Mouse (Mus musculus) left cerebral cortex, adult 18-20 months (tissue): ENCODE results near the gene Tmem175. TPM values are rescaled to one million over a fixed set of nuclear protein-coding genes. Genes with fewer than 3 reads are reported as not detected.
"Not testable (repeated sequence)": the region's sequence is repeated elsewhere in the genome, so short reads cannot be mapped to it uniquely, and the experiment has no call there.

Source experiments
- DNase-seq, 2 experiments: peaks; one replicate each; pipeline ENCODE4 v3.0.0; 2021 to 2022; ENCODE audit warnings: low spot score in 2 of 2, mixed read lengths in 1 of 2
- long read RNA-seq, 2 experiments: library from polyadenylated mRNA; stranded (forward); transcript quantifications; one replicate each; pipeline ENCODE4 v2.0.0; 2021
- total RNA-seq, 2 experiments: library from RNA; stranded (reverse); gene quantifications; 2 replicates each; pipeline ENCODE4 v1.2.3; 2021

Tmem175 gene
- 10 to 100 TPM; 33.7 to 43.5 TPM for total RNA-seq
- long read RNA-seq, experiment 1, transcript Tmem175-201 (11 exons, 3,956 nt), result major isoform, 26 of 69 reads
- long read RNA-seq, experiment 1, transcript Tmem175-203 (11 exons, 1,811 nt), result minor isoform, 6 of 69 reads
- long read RNA-seq, experiment 1, partial matches to known transcripts, result 17 of 69 reads
- long read RNA-seq, experiment 1, other reads (novel, unspliced or antisense), result 20 of 69 reads
- long read RNA-seq, experiment 2, transcript Tmem175-201 (11 exons, 3,956 nt), result major isoform, 21 of 52 reads
- long read RNA-seq, experiment 2, partial matches to known transcripts, result 10 of 52 reads
- long read RNA-seq, experiment 2, other reads (novel, unspliced or antisense), result 17 of 52 reads

DNA sequence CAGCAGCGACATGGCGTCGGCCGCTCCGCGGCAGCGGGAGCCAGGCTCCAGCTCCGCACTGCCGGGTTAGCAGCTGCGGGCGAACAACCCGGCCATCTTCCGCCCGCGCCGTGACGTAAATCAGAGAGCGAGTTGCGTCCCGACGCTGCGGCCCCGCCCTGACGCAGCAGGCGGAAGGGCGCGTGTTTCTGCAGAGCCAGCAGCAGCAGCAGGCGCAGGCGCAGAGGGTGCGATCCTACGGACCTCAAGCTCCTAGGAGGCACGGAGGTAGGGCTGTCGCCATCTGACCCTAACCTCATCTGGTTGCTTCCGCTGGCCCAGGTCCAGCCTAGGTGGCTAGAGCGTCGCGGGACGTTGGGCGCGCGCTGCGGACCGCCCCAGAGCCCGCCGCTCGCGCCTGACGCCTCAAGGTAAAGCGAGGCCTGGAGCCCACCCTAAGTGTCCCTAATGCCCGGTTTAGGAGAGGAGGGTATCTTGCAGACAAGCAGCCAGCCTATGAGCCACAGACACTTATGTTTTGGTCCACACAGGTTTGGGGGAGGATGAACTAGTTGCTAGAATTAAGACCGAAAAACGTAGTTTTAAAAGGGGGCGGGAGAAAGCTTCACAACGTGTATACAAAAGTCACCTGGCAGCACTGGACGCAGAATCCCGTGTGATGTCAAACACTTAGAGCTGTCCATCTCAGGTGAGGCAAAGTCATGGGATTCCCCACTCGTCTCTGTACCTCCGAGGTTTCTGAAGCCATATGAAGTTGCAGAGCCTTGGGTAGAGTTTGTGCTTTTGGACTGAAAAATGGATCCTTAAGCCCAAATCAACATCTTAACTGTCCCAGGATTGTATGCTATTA lies at the start of gene Tmem175, which contains the start of gene Gak:
TSS of gene Tmem175 (plus strand) at position 137 of the 850 bp plus-strand sequence.
TSS of gene Gak (minus strand) at position 122 of the 850 bp plus-strand sequence.
- DNase-seq, result peak; percentile 92 to 96

- DNase-seq, result peak; percentile 62 to 77
Observed at GRCm38 (mm10) chr5:108581361-108581891, 48.1 kb upstream of the Tmem175 start.

DNA sequence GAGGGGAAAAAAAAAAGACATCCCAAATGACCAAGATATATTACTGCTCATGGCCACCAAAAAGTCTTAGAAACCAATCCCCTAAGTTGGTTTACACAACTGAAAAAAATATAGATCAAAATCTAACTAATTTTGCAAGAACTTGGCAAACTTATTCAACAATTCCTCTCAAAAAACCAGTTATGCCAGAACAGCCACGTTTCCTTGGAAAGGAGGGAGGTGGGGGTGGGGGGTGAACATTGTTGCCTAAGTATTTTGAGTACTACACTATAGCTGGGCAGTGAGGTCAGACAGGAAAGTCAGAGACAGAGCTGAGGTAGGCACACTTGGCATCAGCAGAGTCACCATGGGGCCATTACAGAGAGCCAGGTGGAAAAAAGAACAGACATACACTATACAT lies 29.6 kb upstream of the Tmem175 start:
- DNase-seq, result no peak

DNA sequence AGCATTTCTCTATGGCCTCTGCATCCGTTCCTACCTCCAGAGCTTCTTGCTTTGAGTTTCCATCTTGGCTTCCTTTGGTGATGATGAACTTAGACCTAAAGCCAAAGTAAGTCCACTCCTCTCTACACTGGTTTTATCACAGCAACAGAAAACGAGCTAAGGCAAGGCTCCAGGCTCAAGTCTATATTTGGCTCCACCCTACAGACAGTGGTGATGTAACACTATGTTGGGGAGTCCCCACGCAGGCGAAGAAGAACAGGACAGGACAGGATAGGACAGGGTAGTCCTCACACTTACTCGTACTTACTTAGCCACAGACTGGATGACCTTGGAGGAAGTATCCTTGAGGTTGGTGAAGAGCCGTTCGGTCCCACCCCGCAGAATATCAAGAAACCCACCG lies 27.0 kb upstream of the Tmem175 start:
- peak; percentile 22 to 42 for DNase-seq

GRCm38 (mm10) chr5:108610426-108610825 lies 19.1 kb upstream of the Tmem175 start:
- no peak for DNase-seq

- no peak for DNase-seq
Observed at GRCm38 (mm10) chr5:108621870-108622269, 7.7 kb upstream of the Tmem175 start.

DNA sequence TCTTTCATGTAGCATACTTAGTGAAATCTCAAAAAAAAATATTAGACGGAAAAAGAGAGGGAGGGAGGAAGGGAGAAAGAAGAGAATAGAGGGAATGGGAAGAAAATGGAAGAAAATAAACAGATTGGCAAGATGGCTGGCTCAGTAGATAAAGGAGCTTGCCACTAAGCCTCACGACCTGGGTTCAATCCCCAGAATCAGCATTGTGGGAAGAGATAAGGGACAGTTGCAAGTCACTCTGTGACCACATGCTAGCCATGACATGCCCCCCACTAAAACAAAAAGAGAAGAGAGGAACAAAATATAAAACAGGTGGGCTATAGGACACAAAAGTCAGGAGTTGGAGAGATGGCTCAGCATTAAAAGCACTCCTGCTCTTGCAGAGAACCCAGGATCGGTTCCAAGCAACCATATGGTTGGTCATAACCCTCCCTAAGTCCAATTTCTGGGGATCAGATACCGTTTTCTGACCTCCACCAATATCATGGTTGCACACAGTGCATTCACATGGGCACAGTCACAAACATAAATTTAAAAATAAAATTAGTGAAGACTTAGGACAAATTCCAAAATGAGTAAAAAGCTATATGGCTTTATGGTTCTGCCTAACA lies 3.4 kb upstream of the Tmem175 start:
- no peak for DNase-seq

- DNase-seq, result no peak
Observed at GRCm38 (mm10) chr5:108628891-108629633, 508 bp upstream of the Tmem175 start.

DNA sequence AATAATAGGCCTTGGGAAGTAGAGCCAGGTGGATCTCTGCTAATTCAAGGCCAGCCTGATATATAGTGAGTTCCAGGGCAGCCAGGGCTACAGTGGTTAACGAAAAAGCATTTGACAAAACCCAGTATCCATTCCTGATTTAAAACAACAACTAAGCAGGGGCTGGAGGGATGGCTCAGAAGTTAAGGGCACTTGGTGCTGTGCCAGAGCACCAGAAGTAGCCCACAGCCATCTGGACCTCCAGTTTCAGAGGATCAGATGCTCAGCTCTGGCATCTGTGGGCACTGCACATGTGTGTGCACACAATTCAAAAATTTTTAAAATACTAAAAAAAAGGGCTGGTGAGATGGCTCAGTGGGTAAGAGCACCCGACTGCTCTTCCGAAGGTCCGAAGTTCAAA lies 4.1 kb downstream of the Tmem175 start:
- no peak for DNase-seq

DNA sequence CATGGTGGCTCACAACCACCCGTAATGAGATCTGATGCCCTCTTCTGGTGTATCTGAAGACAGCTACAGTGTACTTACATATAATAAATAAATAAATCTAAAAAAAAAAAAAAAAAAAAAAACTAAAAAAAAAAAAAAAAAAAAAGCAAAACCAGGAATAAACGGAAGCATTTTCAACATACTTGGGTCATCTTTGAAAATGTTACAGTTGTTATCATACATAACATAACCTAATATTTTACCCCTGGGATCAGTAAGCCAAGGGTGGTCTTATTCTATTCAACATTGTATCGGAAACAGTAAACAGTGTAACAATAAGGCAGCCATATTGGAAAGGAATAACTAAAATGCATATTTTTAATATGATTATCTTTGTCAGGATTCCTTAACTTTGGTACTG lies 4.5 kb downstream of the Tmem175 start:
- not testable (repeated sequence) for DNase-seq

- no peak for DNase-seq
Observed at GRCm38 (mm10) chr5:108636172-108636571, 6.6 kb downstream of the Tmem175 start.

DNA sequence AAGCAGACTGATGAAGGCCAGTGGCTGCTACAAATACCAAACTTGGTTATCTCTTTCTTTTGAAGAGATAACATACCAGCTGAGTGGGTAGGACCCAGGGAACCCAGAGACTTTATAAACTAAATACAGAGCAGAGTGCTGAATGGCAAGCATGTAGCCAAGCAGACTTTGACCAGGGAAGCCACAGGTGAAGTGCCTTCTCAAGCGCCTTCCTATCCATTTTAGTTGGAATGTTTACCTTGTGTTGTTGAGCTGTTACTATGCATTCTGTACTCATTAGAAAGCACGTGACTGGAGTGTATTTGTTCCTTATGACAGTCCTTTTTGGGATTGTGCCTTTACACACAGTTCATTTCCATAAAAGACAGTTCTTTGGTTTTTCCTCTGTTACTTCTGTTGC lies 14.1 kb downstream of the Tmem175 start:
- DNase-seq, result no peak

DNA sequence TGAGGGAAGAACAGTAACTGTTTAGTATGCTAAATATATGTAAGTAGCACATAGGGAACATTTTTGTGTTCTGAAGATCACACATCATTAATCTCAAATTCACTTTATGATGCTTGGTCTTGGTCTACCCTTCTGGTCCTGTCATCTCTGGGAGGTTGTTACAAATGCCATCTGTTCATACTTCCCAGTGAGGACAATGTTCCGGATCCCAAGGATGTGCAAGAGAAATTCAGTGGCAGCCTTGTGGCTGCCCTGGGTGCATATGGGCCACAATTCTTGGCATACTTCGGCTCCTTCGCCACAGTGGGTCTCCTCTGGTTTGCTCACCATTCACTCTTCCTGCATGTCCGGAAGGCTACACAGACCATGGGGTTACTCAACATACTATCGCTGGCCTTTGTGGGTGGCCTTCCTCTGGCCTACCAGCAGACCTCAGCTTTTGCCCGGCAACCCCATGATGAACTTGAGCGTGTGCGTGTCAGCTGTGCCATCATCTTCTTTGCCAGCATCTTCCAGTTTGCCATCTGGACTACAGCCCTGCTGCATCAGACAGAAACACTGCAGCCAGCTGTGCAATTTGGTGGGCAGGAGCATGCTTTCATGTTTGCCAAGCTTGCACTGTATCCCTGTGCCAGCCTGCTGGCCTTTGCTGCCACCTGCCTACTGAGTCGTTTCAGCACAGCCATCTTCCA lies 16.2 kb downstream of the Tmem175 start:
- DNase-seq, result no peak

- DNase-seq, result no peak
Observed at GRCm38 (mm10) chr5:108646343-108646660, 16.7 kb downstream of the Tmem175 start.

- no peak for DNase-seq
Observed at GRCm38 (mm10) chr5:108647311-108647710, 17.7 kb downstream of the Tmem175 start.

DNA sequence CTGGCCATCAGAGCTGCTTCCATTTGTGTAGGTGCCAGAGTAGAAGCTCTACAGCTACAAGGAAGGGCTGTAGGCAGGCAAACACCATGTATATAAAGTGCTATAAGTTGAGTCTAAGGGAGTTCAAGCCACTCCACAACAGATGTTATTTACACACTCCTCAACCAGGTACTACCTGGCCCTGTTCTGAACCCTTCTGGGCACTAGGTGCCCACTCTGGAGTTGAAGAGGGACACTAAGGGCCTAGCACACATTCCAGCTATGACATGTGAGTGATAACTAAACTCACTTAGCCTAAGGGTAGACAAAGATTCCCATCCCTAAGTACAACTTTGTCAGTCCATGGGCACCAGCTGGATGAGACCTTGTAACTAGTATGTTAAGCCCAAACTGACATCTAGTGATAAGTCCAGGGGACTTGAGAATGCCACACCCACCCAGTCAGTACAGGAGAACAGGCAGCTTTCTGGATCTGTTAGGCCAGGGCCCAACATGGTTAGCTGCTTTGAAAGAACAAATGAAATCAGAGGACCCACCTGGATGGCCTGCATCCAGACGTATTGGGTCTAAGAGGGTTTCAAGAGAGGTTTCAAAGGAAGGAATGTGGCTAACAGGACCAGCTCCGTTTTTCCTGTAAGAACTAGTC lies 18.4 kb downstream of the Tmem175 start:
- DNase-seq, result no peak

DNA sequence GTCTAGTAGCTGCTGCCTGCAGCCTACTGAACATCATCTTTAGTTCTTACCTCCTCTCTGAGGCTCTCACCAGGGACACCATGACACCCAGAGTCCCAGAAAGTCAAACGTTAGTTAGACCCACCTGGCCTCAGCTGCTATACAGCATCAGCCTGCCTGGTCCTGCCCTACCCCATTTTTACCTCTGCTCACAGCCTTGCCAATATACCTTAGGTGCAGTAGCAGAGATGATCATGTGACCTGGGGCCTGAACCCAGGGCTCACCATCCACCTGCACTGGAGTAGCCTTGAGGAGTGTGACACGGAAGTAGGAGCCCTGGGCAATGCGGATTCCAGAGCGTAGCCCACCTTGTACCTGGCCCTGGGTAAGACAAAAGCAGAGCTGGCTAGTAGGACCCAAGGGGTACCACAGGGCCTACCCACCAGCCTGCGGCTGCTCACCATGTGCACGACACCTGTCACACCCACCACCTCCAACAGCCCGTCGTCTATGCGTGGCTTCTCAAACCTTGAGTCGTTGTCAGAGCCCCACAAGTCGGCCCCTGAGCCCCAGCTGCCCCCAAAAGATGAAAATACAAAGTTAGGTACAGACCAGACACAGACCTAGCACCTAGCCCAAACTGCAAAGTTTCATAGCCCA lies 19.5 kb downstream of the Tmem175 start:
- no peak for DNase-seq

- DNase-seq, result no peak
Observed at GRCm38 (mm10) chr5:108650341-108650740, 20.8 kb downstream of the Tmem175 start.

DNA sequence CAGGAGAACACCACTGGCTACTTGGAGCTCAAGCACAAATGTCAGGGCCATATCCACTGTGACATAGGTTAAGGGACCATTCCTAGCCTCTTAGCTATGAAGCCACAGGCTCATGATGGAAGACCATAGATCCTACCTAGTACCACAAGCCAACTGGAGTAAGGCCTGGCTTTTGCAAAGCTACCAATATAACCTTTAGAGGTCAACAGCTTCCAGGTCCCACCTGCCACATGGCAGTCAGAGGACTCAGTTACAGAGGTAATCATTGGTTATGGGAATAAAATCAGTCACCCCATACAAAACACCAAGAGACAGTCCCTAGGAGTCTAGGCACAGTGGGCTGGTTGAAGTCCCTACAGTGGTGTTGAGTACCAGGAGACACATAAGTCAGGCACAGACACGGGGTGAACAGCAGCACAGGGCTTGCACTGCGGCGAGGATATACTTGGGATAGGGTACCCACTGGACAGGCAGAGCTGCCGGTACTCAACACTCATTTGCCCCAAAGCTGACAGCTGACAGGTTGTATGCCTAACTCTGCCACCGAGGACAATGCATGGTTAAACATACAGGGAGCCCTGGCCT lies 21.7 kb downstream of the Tmem175 start:
- DNase-seq, result no peak
